Mouse (Mus musculus) lung, adult 2 months (tissue): ENCODE results near the gene Atg5.

ENCODE experiments used
- CTCF ChIP-seq: fragments of 200-500 bp; IDR thresholded peaks from 2 replicates; pipeline ENCODE4 v1.5.1; 2011; ENCODE audit warnings: mild to moderate bottlenecking, low read length, control low read depth; ENCODE audit not compliant: insufficient read depth
- POLR2A ChIP-seq: fragments of 200-500 bp; IDR thresholded peaks from 2 replicates; pipeline ENCODE4 v1.6.1; 2011; ENCODE audit warnings: low read depth, mild to moderate bottlenecking, control low read depth, low read length, borderline replicate concordance; ENCODE audit errors: extremely low read depth

DNA sequence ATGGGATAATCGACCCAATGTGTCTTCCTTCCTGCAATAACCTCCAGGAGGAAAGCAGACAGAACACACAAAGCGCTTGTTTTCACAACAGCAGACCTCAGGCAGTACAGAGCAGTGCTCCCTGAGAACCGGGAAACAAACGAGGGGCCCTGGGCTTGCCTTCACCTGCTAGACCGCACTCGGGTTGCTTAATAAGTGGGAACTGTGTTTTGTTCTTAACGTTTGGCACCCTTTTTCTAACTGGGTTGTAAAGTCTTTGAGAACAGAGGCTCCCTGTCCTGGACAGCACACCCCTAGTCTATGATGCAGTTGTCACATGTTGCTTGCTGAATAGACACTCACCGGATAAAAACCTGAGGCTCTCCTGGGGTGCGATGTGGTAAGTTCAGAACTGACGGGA, 115.1 kb downstream of the Atg5 start:
- no peak for TF ChIP-seq POLR2A
- no peak for TF ChIP-seq CTCF
